Mouse (Mus musculus): ENCODE results near the gene Cyct.

Cyct gene

GRCm38 (mm10) chr2:76338215-76339156 is 21.8 kb downstream of the Cyct start, which contains the start of gene Pde11a:
Gene Pde11a (minus strand): TSS chr2:76338774.
- DNase-seq (ENCODE audit: low spot score in 2 of 2), result no peak

- no peak for DNase-seq (ENCODE audit: low spot score in 2 of 2)
These were observed 25.7 kb downstream of the Cyct start for GRCm38 (mm10) chr2:76334596-76334995.

GRCm38 (mm10) chr2:76332161-76332805 is 28.0 kb downstream of the Cyct start:
- no peak for DNase-seq (ENCODE audit: low spot score in 2 of 2)

- no peak for DNase-seq (ENCODE audit: low spot score in 2 of 2)
These were observed 30.2 kb downstream of the Cyct start for GRCm38 (mm10) chr2:76330081-76330480.

- DNase-seq (ENCODE audit: low spot score in 2 of 2), result no peak
These were observed 34.1 kb downstream of the Cyct start for GRCm38 (mm10) chr2:76326161-76326560.

- DNase-seq (ENCODE audit: low spot score in 2 of 2), result no peak
These were observed 35.8 kb downstream of the Cyct start for GRCm38 (mm10) chr2:76324463-76324862.

- peak in 1 of 2 experiments; percentile 17 for DNase-seq (ENCODE audit: low spot score in 2 of 2)
These were observed 36.9 kb downstream of the Cyct start for GRCm38 (mm10) chr2:76323185-76323875.

- no peak for DNase-seq (ENCODE audit: low spot score in 2 of 2)
These were observed 39.9 kb downstream of the Cyct start for GRCm38 (mm10) chr2:76320336-76320735.

- no peak for DNase-seq (ENCODE audit: low spot score in 2 of 2)
These were observed 41.0 kb downstream of the Cyct start for GRCm38 (mm10) chr2:76319231-76319630.
